Mouse (Mus musculus): ENCODE results near the gene Large1. TPM values are rescaled to one million over a fixed set of nuclear protein-coding genes. Genes with fewer than 3 reads are reported as not detected.

Gene Large1
- total RNA-seq, 2 experiments from 2014 or later: 28.6 to 31.5 TPM

DNA sequence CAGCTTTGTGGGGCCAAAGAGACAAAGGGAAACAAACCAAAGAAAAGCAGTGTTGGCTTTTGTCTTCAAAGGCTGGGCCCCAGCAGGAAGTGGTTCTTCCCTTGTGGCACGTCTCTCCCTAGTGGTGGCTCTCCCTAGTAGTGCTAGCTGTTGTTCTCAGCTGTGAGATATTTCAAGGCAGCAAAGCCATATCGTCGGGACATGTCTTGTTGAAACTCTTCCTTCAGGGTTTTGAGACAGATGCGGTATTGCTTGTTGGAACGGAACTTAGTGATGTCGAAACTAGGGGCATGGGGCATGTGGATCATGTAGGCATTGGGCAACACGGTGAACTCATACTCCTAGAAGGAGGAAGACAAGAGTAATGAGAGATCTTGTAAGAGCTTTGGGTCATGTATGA, 537.7 kb downstream of the Large1 start:
- DNase-seq (ENCODE audit: low spot score in 2 of 2): no peak

- no peak for DNase-seq (ENCODE audit: low spot score in 2 of 2)
Measured at GRCm38 (mm10) chr8:72812690-72813089, 540.6 kb downstream of the Large1 start.

DNA sequence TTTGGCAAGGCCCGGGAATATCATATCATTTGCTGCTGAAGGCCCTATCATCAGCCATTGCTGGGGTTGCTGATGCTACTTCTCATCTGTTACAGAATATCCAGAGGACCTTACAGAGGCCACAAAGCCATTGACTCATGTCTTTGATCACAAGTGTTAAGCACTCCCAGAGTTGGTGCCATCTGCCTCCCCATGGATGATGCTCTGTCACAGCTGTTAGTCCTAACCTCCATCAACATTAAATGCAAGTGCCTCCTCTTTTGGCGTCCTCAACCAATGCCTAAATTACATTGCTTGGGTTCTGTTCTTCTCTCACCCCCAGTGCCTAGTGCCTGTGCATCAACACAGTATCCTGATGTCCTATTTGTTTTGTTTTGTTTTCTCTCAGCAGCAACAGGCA, 551.8 kb downstream of the Large1 start:
- no peak for DNase-seq (ENCODE audit: low spot score in 2 of 2)

- no peak for DNase-seq (ENCODE audit: low spot score in 2 of 2)
Measured at GRCm38 (mm10) chr8:72780644-72781043, 572.7 kb downstream of the Large1 start.

DNA sequence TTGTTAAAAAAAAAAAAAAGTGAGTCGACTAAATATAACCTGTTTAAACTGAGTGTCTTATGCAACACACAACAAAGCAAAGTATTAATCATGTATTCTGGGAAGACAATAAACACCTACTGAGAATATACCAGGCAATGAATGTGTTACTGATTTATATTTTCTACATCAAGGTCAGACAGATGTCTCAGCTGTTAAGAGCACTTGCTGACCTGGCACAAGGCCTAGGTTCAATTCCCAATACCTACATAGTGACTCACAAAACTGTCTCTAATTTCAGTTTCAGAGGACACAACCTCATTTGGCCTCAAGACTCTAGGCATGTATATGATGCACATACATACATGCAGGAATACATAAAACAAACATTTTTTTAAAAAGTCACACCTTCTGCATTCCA, 575.5 kb downstream of the Large1 start:
- no peak for DNase-seq (ENCODE audit: low spot score in 2 of 2)

- DNase-seq (ENCODE audit: low spot score in 2 of 2): no peak
Measured at GRCm38 (mm10) chr8:72766777-72767176, 586.6 kb downstream of the Large1 start.

- DNase-seq (ENCODE audit: low spot score in 2 of 2): no peak
Measured at GRCm38 (mm10) chr8:72765696-72766095, 587.6 kb downstream of the Large1 start.

Small RNAs within 50 kb of the gene (microRNA-seq; reads per million reads assigned to microRNA genes)
- gene Mir28b: 1.3 reads per million

Data from adrenal gland, postnatal 4 days (tissue).